Mouse (Mus musculus) lung, postnatal 0 days (tissue): ENCODE measurements at regions not wholly inside any gene's neighbourhood (a gene's known extent, or its start where the extent isn't known, plus 50 kb on each side); places are given as distances from the start of the nearest gene placed in this dataset.

Experiments
- CTCF ChIP-seq: IDR thresholded peaks from 2 replicates; pipeline ENCODE4 v1.5.1; 2016; ENCODE audit warnings: antibody characterized with exemption, mild to moderate bottlenecking
- EP300 ChIP-seq: IDR thresholded peaks from 2 replicates; pipeline ENCODE4 v1.6.1; 2016; ENCODE audit warnings: antibody characterized with exemption, mild to moderate bottlenecking, control low read depth

GRCm38 (mm10) chr2:107117564-107117963 is 58.1 kb upstream of the Fshb start:
- no peak for TF ChIP-seq CTCF
- TF ChIP-seq EP300 = no peak
